17 mouse cellular contexts compared by ENCODE assay signal in the genomic region with DNA sequence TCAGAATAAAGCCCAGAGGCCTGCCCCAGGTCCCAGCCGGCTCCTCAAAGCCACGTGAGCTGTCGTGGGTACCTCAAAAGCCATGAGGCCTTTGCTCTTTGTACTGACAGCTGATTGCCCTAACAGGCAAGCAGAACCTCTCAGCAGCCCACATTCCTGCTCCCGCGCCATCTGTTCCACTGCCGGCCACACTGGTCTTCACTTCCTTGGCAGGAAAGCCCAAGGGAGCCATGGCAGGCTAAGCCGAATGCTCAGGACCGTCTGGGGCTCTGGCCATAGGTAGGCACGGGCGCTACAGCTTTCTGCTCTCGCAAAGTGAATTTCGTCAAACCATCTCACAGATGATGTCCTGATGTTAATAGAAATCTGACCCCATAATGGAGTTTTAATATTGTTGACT. TPM values are rescaled to one million over a fixed set of nuclear protein-coding genes. Genes with fewer than 3 reads are reported as not detected.
DNase-seq lines count a peak whose midpoint lies in the region; ATAC-seq and TF ChIP-seq lines count a peak whose summit lies in the region.
"Had no signal": no experiment of that assay in that cellular context is flagged by ENCODE, and none has a peak within 500 bp of the region (broad histone marks: within the 10 kb centered on the region; RNA-seq: fewer than 3 reads in every experiment).

No protein-coding gene starts in this region.

- H3K4me2 ChIP-seq in midbrain, embryonic 11.5 days, result no peak overlapping the region
- H3K4me2 ChIP-seq: embryonic facial prominence, embryonic 15.5 days; intestine, embryonic 15.5 days; kidney, embryonic 15.5 days had no signal

- no peak overlapping the region for H3K4me3 ChIP-seq in midbrain, embryonic 11.5 days (ENCODE audit: low read depth, low read length)
- H3K4me3 ChIP-seq: embryonic facial prominence, embryonic 15.5 days; intestine, embryonic 15.5 days; kidney, embryonic 15.5 days had no signal

- no peak for TF ChIP-seq CTCF in brain, embryonic 14.5 days (IDR thresholded peaks at IDR 0.05; ENCODE audit: borderline replicate concordance, extremely low read depth, insufficient read depth, insufficient read length)

- H3K9me3 ChIP-seq in midbrain, embryonic 11.5 days (ENCODE audit: control insufficient read depth, low read length), result no peaks in the 10 kb centered on the region
- H3K9me3 ChIP-seq: embryonic facial prominence, embryonic 15.5 days; intestine, embryonic 15.5 days; kidney, embryonic 15.5 days had no signal

- H3K4me1 ChIP-seq in midbrain, embryonic 11.5 days (ENCODE audit: control insufficient read depth, insufficient read depth, low read length), result peaks cover 2% of the 10 kb centered on the region; the same call in 1 of the 2 replicates
- H3K4me1 ChIP-seq: intestine, embryonic 15.5 days; kidney, embryonic 15.5 days had no signal

- WGBS in midbrain, embryonic 11.5 days, result 78% methylated on average over 12 of the region's 12 CpGs

- no peak overlapping the region for H3K9ac ChIP-seq in midbrain, embryonic 11.5 days (ENCODE audit: low read length)
- H3K9ac ChIP-seq: embryonic facial prominence, embryonic 15.5 days; intestine, embryonic 15.5 days; kidney, embryonic 15.5 days had no signal

- DNase-seq in brain, embryonic 14.5 days (ENCODE audit: low read depth), result peak; percentile 55
- DNase-seq in cerebellum, adult 11-12 months, result peak; percentile 87
- DNase-seq in cerebellum, postnatal 25 days, result peak; percentile 79 to 82
- DNase-seq in midbrain, embryonic 11.5 days (ENCODE audit: low spot score, missing footprints), result peak; percentile 56
- no peak for DNase-seq in gastrocnemius, postnatal 10 days
- DNase-seq in adrenal gland, postnatal 4 days (ENCODE audit: low spot score in 2 of 2), result no peak
- no peak for DNase-seq in left cerebral cortex, adult 18-20 months (ENCODE audit: low spot score in 2 of 2)
- no peak for DNase-seq in B cell, adult 2 months
- DNase-seq: adrenal gland, adult 2 months; gastrocnemius, postnatal 25 days; heart, postnatal 10 days; lung, adult 2 months; lung, postnatal 4 days had no signal

- H3K27ac ChIP-seq in midbrain, embryonic 11.5 days (ENCODE audit: low read depth, low read length), result no peak overlapping the region
- H3K27ac ChIP-seq: embryonic facial prominence, embryonic 15.5 days; intestine, embryonic 15.5 days; kidney, embryonic 15.5 days had no signal

- no peak for ATAC-seq in midbrain, embryonic 11.5 days (ENCODE audit: low FRiP score)
- ATAC-seq: intestine, embryonic 15.5 days had no signal

- no peak for TF ChIP-seq POLR2A in brain, embryonic 14.5 days (IDR thresholded peaks at IDR 0.05; ENCODE audit: borderline replicate concordance, extremely low read depth, insufficient read depth, insufficient read length, poor library complexity, severe bottlenecking)

- H3K36me3 ChIP-seq in midbrain, embryonic 11.5 days (ENCODE audit: control insufficient read depth, insufficient read depth, low read length), result no peaks in the 10 kb centered on the region
- H3K36me3 ChIP-seq: embryonic facial prominence, embryonic 15.5 days; intestine, embryonic 15.5 days; kidney, embryonic 15.5 days had no signal

- no peaks in the 10 kb centered on the region for H3K27me3 ChIP-seq in midbrain, embryonic 11.5 days (ENCODE audit: control insufficient read depth, insufficient read depth, low read length)
- H3K27me3 ChIP-seq: intestine, embryonic 15.5 days had no signal

RNA-seq across cellular contexts. Expression of a gene that starts 16.0 kb away (rescaled TPM):
- polyA plus RNA-seq in brain, embryonic 14.5 days (2012; rRNA removed), result 1.3 and 1.6 TPM in 2 replicates
- 5.6 and 6.3 TPM in 2 replicates for polyA plus RNA-seq in midbrain, embryonic 11.5 days (2014; fragmentation: Nextera tagmentation; extraction: Ambion mirVana)
- total RNA-seq in gastrocnemius, postnatal 10 days (2021), result under 1 TPM; 0.78 to 0.90 TPM
- total RNA-seq in adrenal gland, postnatal 4 days (2021), result 10 to 100 TPM in 1 of 2 experiments, 1 to 10 TPM in 1; 8.4 to 14.2 TPM
- 1 to 10 TPM; 3.6 to 3.8 TPM for total RNA-seq in left cerebral cortex, adult 18-20 months (2021)

RNA-seq across cellular contexts. Expression of a gene that starts 28.8 kb away (rescaled TPM):
- 169 and 175 TPM in 2 replicates for polyA plus RNA-seq in brain, embryonic 14.5 days (2012; rRNA removed)
- 30.2 and 32.6 TPM in 2 replicates for polyA plus RNA-seq in midbrain, embryonic 11.5 days (2014; fragmentation: Nextera tagmentation; extraction: Ambion mirVana)
- 10 to 100 TPM; 31.1 to 38.8 TPM for total RNA-seq in gastrocnemius, postnatal 10 days (2021)
- total RNA-seq in adrenal gland, postnatal 4 days (2021), result 100 to 1,000 TPM in 1 of 2 experiments, 10 to 100 TPM in 1; 98.9 to 105 TPM
- 100 to 1,000 TPM; 128 to 136 TPM for total RNA-seq in left cerebral cortex, adult 18-20 months (2021)

RNA-seq across cellular contexts. Expression of a gene that starts 45.4 kb away (rescaled TPM):
- polyA plus RNA-seq in brain, embryonic 14.5 days (2012; rRNA removed), result 2.1 TPM in 2 replicates
- polyA plus RNA-seq in midbrain, embryonic 11.5 days (2014; fragmentation: Nextera tagmentation; extraction: Ambion mirVana), result 0.11 TPM in 1 of 2 replicates, not detected in the other
- under 1 TPM; 0.09 to 0.18 TPM for total RNA-seq in gastrocnemius, postnatal 10 days (2021)
- total RNA-seq in adrenal gland, postnatal 4 days (2021), result 1 to 10 TPM in 1 of 2 experiments, under 1 TPM in 1; 0.51 to 1.4 TPM
- total RNA-seq in left cerebral cortex, adult 18-20 months (2021), result 1 to 10 TPM in 1 of 2 experiments, under 1 TPM in 1; 0.72 to 1.5 TPM
- total RNA-seq: gastrocnemius, postnatal 25 days; liver, adult 2 months had no signal
- polyA plus RNA-seq: liver, adult 2 months had no signal

RNA-seq across cellular contexts. Expression of a gene that starts 57.6 kb away (rescaled TPM):
- 24.1 and 26.7 TPM in 2 replicates for polyA plus RNA-seq in brain, embryonic 14.5 days (2012; rRNA removed)
- 23.6 and 26.9 TPM in 2 replicates for polyA plus RNA-seq in midbrain, embryonic 11.5 days (2014; fragmentation: Nextera tagmentation; extraction: Ambion mirVana)
- 10 to 100 TPM in 1 of 2 experiments, 1 to 10 TPM in 1; 8.0 to 10.0 TPM for total RNA-seq in gastrocnemius, postnatal 10 days (2021)
- total RNA-seq in adrenal gland, postnatal 4 days (2021), result 10 to 100 TPM; 76.7 to 77.5 TPM
- 10 to 100 TPM; 19.0 to 22.3 TPM for total RNA-seq in left cerebral cortex, adult 18-20 months (2021)

Comparison
In these comparisons a context has a peak if more than half of its experiments do, and no peak if none do; other contexts are left out.
1. DNase-seq: peak in brain, embryonic 14.5 days (single experiment), cerebellum, adult 11-12 months (single experiment), cerebellum, postnatal 25 days (2 of 2) and midbrain, embryonic 11.5 days (single experiment); none in gastrocnemius, postnatal 10 days (single experiment), adrenal gland, postnatal 4 days (0 of 2), left cerebral cortex, adult 18-20 months (0 of 2) and B cell, adult 2 months (0 of 2).